Mouse (Mus musculus): ENCODE data around the gene Tmem14c. TPM values are rescaled to one million over a fixed set of nuclear protein-coding genes. Genes with fewer than 3 reads are reported as not detected.

The Tmem14c gene
- polyA plus RNA-seq, 1 experiment from 2014 or later: 216 TPM

DNA sequence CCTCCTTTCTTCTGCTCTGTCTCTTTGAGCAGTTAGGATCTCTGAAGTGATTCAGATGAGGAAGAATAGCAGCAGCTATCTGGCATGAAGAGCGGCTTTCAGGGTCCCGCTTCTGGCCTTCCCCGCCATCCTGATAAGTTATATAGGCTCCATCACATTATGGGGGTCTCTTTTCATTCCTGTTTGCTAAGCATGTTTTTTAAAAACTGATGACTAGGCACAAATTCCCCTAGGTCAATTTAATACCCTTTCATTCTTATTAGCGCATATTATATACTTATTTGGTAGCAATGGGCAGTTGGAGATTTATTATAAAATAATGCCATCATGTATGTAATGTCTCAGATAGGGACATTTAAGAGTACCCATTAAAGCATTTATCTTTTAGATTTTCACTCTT, 51.5 kb downstream of the Tmem14c start:
- no peaks in the 10 kb centered on the region for H3K36me3 ChIP-seq (ENCODE audit: control insufficient read depth, insufficient read depth, low read length)
- H3K4me2 ChIP-seq (ENCODE audit: low read depth, low read length): no peak overlapping the region
- no peaks in the 10 kb centered on the region for H3K4me1 ChIP-seq (ENCODE audit: control insufficient read depth, insufficient read depth, low read length)
- no peak overlapping the region for H3K4me3 ChIP-seq (ENCODE audit: low read depth, low read length)
- no peak overlapping the region for H3K27ac ChIP-seq (replicated peaks; ENCODE audit: low read depth, low read length)
- DNase-seq (ENCODE audit: low spot score): no peak
- H3K9ac ChIP-seq (ENCODE audit: low read depth, low read length): no peak overlapping the region
- ATAC-seq (ENCODE audit: low read depth): no peak
- H3K9me3 ChIP-seq (ENCODE audit: control insufficient read depth, low read length): no peaks in the 10 kb centered on the region
- no peaks in the 10 kb centered on the region for H3K27me3 ChIP-seq (replicated peaks; ENCODE audit: control insufficient read depth, insufficient read depth, low read length)
- WGBS: 92% methylated on average over 4 of the region's 4 CpGs

DNA sequence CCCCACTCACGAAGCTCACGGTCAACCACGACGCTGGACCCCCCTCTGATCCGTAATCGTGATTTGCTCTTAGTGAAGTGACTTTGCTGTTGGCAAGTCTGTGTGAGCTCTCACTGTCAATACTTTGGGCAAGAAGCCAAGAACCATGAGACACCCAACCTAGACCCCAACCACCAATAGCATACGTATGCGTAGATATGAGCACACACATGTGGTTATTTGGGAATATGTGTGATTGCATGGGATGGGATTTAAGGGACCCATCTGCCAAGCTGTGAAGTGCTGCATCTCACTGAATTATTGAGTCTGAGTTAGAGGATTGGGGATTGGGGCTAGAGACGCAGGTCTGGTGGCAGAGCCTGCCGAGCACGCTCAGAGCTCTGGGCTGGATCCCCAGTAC, 55.5 kb downstream of the Tmem14c start:
- ATAC-seq (ENCODE audit: low read depth): no peak
- no peak for DNase-seq (ENCODE audit: low spot score)
- H3K9me3 ChIP-seq (ENCODE audit: control insufficient read depth, low read length): no peaks in the 10 kb centered on the region
- H3K9ac ChIP-seq (ENCODE audit: low read depth, low read length): no peak overlapping the region
- WGBS: 91% methylated on average over 11 of the region's 11 CpGs
- H3K27ac ChIP-seq (replicated peaks; ENCODE audit: low read depth, low read length): no peak overlapping the region
- H3K27me3 ChIP-seq (replicated peaks; ENCODE audit: control insufficient read depth, insufficient read depth, low read length): no peaks in the 10 kb centered on the region
- H3K36me3 ChIP-seq (ENCODE audit: control insufficient read depth, insufficient read depth, low read length): no peaks in the 10 kb centered on the region
- no peak overlapping the region for H3K4me3 ChIP-seq (ENCODE audit: low read depth, low read length)
- no peaks in the 10 kb centered on the region for H3K4me1 ChIP-seq (ENCODE audit: control insufficient read depth, insufficient read depth, low read length)
- H3K4me2 ChIP-seq (ENCODE audit: low read depth, low read length): no peak overlapping the region

Other genes starting within 250 kb of the Tmem14c start
- 6.0 and 6.2 TPM in 2 replicates for gene Gcnt2, start 156.5 kb upstream of the Tmem14c start, polyA plus RNA-seq (2014; fragmentation: Nextera tagmentation; extraction: Ambion mirVana)
- gene Pak1ip1, start 15.3 kb upstream of the Tmem14c start, polyA plus RNA-seq (2014; fragmentation: Nextera tagmentation; extraction: Ambion mirVana): 58.6 and 58.7 TPM in 2 replicates
- 1.5 and 2.9 TPM in 2 replicates for gene Mak, start 63.4 kb downstream of the Tmem14c start, polyA plus RNA-seq (2014; fragmentation: Nextera tagmentation; extraction: Ambion mirVana)
- gene Gcm2, start 94.7 kb downstream of the Tmem14c start, polyA plus RNA-seq (2014; fragmentation: Nextera tagmentation; extraction: Ambion mirVana): 0.08 TPM in 2 replicates
- gene Sycp2l, start 98.0 kb downstream of the Tmem14c start, polyA plus RNA-seq (2014; fragmentation: Nextera tagmentation; extraction: Ambion mirVana): 0.08 TPM in 1 of 2 replicates, not detected in the other
- gene Elovl2, start 204.1 kb downstream of the Tmem14c start, polyA plus RNA-seq (2014; fragmentation: Nextera tagmentation; extraction: Ambion mirVana): 2.8 and 4.0 TPM in 2 replicates
- gene Smim13, start 233.6 kb downstream of the Tmem14c start, polyA plus RNA-seq (2014; fragmentation: Nextera tagmentation; extraction: Ambion mirVana): 16.2 and 19.8 TPM in 2 replicates